Mouse (Mus musculus) adipocyte (in vitro differentiated cells): ENCODE measurements around the gene Carm1.

Experiments
- DNase-seq: peaks from one replicate; pipeline ENCODE4 v3.0.0-alpha.2; 2016; ENCODE audit warnings: low spot score

The Carm1 gene

DNA sequence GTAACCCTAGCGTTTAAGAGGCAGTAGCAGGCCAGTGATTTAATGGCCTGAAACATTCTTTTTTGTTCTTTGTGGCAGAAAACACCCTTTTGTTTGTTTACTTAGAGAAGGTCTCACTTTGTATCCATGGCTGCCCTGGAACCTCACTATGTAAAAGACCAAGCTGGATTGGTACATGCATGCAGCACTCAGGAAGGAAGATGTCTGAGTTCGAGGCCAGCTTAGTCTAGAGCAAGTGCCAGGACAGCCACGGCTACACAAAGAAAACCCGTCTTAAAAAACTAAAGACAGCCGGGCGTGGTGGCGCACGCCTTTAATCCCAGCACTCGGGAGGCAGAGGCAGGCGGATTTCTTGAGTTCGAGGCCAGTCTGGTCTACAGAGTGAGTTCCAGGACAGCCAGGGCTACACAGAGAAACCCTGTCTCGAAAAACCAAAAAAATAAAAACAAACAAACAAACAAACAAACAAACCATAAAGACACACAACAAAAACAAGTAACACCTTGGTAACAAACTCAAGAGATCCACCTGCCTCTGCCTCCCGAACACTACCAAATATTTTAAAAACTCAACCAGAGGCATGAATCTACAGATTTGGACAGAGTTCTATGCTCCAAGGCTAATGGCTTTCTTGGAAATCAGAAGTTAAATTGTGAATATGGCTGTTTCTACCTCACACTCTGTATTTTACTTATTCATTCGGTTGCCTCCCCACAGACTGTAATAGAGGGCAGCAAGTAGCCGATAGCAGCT is 68.3 kb downstream of the Carm1 start:
- peak; percentile 37 for DNase-seq

DNA sequence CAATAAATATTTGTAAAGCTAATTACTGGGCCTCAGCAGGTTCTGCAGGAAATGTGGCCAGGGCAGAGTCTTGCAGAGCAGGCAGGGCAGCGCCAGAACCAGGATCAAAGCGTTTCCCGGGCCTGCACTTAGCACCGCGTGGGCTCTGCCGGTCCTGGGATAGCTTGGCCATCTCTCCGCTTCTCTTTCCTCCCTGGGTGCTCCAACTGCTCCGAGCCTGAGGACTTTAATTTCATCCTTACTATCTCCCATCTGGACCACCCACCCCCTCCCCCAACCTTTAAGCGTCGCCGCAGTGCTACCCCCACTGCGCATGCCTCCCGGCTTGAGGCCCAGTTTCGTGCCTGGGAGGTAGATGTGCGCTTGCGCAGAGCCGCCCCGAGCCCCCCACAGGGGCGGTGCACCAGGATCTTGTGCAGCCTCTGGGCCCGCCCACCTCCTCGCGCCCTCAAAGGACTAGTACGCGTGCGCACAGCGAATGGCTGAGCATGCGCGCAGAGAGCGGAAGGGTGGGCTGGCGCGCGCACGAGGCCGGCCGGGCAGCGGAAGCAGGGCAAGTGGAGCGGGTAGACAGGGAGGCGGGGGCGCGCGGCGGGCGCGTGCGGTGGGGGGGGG is 69.0 kb downstream of the Carm1 start, which contains the start of gene Smarca4:
Smarca4 (plus strand) TSS at position 553 of the 615 bp plus-strand sequence.
- DNase-seq: peak; percentile 99

DNA sequence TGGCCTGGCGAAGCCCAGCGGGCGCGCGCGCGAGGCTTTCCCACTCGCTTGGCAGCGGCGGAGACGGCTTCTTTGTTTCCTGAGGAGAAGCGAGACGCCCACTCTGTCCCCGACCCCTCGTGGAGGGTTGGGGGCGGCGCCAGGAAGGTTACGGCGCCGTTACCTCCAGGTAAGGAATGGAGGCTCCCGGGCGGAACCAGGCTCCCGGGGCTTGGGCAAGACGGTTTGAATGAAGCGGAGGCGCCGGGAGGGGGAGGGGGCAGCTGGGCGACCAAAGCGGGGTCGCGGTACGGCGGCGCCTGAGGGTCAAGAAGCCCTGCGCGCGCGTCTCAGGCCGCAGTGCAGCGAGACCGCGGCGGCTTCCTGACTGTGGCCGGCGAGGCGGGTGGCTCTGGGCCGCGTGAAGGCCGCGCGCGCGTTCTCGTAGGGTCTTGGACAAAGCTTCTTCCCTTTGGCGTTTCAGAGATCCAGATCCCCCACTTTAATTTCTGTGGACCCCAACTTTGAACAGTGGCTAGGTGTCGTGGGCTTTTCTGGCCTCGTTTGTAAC is 69.6 kb downstream of the Carm1 start:
- DNase-seq: no peak

DNA sequence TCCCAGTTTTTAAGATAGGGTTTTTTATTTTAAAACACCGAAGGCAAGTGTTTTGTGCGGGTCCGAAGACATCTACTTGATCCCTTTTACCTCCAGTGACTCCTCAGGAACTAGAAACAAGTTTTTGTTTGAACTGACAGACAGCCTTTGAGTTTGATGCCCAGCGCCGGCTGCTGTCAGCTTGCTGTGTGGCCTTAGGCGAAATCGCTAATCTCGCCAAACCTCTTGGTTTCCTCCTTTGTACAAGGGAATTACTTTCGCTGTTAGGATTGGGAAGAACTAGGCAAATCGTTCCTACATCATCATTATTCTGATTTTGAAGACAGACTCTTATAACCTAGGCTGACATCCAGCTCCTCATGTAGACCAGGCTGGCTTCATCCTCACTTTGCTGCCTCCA is 70.4 kb downstream of the Carm1 start:
- peak; percentile 45 for DNase-seq

- DNase-seq: peak; percentile 11
Measured at GRCm38 (mm10) chr9:21620229-21620628, 73.5 kb downstream of the Carm1 start.

DNA sequence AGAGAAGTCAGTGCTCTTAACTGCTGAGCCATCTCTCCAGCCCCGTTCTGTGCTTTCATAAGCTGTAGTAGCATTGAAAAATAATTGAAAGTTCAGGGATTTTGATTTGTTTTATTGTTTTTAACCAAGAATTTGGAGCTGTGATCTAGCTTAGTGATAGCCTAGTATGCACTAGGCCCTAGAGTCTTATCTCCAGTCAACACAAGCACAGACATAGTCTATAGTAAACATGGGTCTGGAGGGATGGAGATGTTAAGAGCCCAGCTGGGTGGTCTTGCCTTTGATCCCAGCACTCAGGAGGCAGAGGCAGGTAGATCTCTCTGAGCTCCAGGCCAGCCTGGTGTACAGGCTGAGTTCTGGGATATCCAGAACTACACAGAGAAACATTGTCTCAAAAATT is 76.0 kb downstream of the Carm1 start:
- no peak for DNase-seq

- no peak for DNase-seq
Measured at GRCm38 (mm10) chr9:21625342-21626339, 78.9 kb downstream of the Carm1 start.

DNA sequence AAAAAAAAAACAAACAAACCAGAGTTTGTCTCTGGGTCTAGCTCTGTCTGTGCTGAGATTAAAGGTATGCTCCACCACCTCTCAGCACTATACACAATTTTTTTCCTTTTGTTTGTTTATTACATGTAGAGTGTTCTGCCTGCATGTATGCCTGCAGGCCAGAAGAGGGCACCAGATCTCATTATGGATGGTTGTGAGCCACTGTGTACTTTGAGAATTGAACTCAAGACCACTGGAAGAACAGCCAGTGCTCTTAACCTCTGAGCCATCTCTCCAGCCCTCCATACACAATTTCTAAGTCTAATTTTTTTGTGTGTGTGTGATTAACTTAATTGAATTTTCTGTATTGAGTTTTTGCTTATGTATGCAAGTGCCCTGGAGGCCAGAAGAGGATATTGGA is 79.9 kb downstream of the Carm1 start:
- DNase-seq: no peak

- DNase-seq: no peak
Measured at GRCm38 (mm10) chr9:21627145-21627795, 80.6 kb downstream of the Carm1 start.

DNA sequence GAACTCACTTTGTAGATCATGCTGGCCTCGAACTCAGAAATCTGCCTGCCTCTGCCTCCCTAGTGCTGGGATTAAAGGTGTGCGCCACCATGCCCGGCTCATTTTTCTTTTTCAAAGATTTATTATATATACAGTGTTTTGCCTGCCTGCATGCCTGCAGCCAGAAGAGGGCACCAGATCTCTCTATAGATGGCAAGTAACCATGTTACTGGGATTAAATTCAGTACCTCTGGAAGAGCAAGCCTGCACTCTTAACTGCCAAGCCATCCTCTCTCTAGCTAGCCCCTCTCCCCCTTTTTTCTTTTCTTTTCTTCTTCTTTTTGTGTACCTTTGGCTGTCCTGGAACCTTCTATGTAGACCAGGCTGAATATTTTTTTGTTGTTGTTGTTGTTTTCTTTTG is 84.0 kb downstream of the Carm1 start:
- DNase-seq: peak; percentile 45

DNA sequence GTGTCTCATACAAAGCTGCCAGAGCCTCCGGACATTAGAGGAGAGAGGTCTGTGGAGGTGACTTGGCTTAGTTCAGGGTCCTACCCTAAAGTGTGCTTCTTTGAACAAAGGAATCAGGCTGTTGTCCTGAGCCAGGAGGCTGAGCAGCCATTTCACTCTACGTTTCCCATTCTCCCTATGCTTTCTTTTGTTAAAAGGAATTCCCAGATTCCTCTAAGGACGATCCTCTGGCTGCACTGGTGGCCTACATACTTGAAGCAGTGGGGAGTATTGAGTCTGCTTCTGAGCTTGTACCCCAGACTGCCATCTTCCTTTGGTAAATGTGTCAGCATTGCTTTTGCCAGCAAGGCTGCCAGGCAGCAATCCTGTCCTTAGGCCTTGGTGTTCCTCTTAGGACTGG is 86.4 kb downstream of the Carm1 start:
- DNase-seq: no peak

DNA sequence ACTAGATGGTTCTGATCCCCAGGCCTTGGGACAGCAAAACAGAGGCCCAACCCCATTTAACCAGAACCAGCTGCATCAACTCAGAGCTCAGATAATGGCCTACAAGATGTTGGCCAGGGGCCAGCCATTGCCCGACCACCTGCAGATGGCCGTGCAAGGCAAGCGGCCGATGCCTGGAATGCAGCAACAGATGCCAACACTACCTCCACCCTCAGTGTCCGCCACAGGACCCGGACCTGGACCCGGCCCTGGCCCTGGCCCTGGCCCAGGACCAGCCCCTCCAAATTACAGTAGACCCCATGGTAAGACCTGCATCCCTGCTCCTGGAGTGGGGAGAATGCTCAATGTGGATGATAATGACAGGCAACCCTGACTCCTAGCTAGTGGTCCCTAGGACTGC is 88.9 kb downstream of the Carm1 start:
- no peak for DNase-seq

- DNase-seq: no peak
Measured at GRCm38 (mm10) chr9:21639031-21639430, 92.3 kb downstream of the Carm1 start.
